Mouse (Mus musculus): ENCODE data around the gene Iyd. TPM values are rescaled to one million over a fixed set of nuclear protein-coding genes. Genes with fewer than 3 reads are reported as not detected.

Gene Iyd
- polyA plus RNA-seq, 1 experiment from 2014 or later = 0.15 TPM

Other genes starting within 250 kb of the Iyd start
- 5.1 and 5.5 TPM in 2 replicates for gene Ppp1r14c, start 174.2 kb upstream of the Iyd start, polyA plus RNA-seq (2016; fragmentation: Nextera tagmentation; extraction: Ambion mirVana)
- gene Plekhg1, start 200.1 kb downstream of the Iyd start, polyA plus RNA-seq (2016; fragmentation: Nextera tagmentation; extraction: Ambion mirVana) = 19.1 and 19.2 TPM in 2 replicates

All from embryonic facial prominence, embryonic 12.5 days (tissue).